Mouse (Mus musculus): ENCODE measurements around the gene Zfp112. TPM values are rescaled to one million over a fixed set of nuclear protein-coding genes. Genes with fewer than 3 reads are reported as not detected.
A peak's percentile ranks its signal among the peaks of the same experiment; 100 is the strongest.
"Not testable (repeated sequence)": the region's sequence is repeated elsewhere in the genome, so short reads cannot be mapped to it uniquely, and the experiment has no call there.

Gene Zfp112
- polyA plus RNA-seq (2012; rRNA removed) = 0.66 and 0.79 TPM in 2 replicates

- no peak for DNase-seq
- Histone ChIP-seq H3K27me3 (ENCODE audit: control insufficient read depth, insufficient read depth, low read length) (no peaks in the 10 kb centered on the region), H3K4me3 (ENCODE audit: control insufficient read depth, insufficient read depth, low read length) (peak within 1 kb of the TSS; percentile 40), H3K27ac (ENCODE audit: control insufficient read depth, insufficient read depth, low read length) (peak within 1 kb of the TSS; percentile 43; the same call in 1 of the 2 replicates), H3K36me3 (ENCODE audit: control insufficient read depth, insufficient read depth, low read length) (peaks cover 1% of the 10 kb centered on the region; the same call in 1 of the 2 replicates), H3K4me1 (replicated peaks; ENCODE audit: control insufficient read depth, insufficient read depth, low read length) (peaks cover 8% of the 10 kb centered on the region; the same call in 1 of the 2 replicates)
- TF ChIP-seq POLR2A (IDR thresholded peaks at IDR 0.05; ENCODE audit: control insufficient read depth, extremely low read depth, insufficient read depth, low read length, poor library complexity) (no peak), CTCF (IDR thresholded peaks at IDR 0.05; ENCODE audit: borderline replicate concordance, control insufficient read depth, extremely low read depth, insufficient read depth, low read length, poor library complexity) (no peak)
- 21% methylated on average over 23 of the region's 23 CpGs for WGBS
Observed at GRCm38 (mm10) chr7:24112156-24112856, at the start of gene Zfp112. Zfp112 (plus strand) TSS chr7:24112314.

- WGBS = 48% methylated on average over 1 of the region's 1 CpGs
Observed at GRCm38 (mm10) chr7:24074424-24074823, 37.7 kb upstream of the Zfp112 start.

GRCm38 (mm10) chr7:24081634-24082431, 30.3 kb upstream of the Zfp112 start, which contains the start of gene Zfp180:
Zfp180 (plus strand) TSS chr7:24081924.
- Histone ChIP-seq H3K4me1 (replicated peaks; ENCODE audit: control insufficient read depth, insufficient read depth, low read length) (peaks cover 14% of the 10 kb centered on the region), H3K36me3 (ENCODE audit: control insufficient read depth, insufficient read depth, low read length) (no peaks in the 10 kb centered on the region), H3K27ac (ENCODE audit: control insufficient read depth, insufficient read depth, low read length) (peak within 1 kb of the TSS; percentile 70), H3K4me3 (ENCODE audit: control insufficient read depth, insufficient read depth, low read length) (peak within 1 kb of the TSS; percentile 85), H3K27me3 (ENCODE audit: control insufficient read depth, insufficient read depth, low read length) (no peaks in the 10 kb centered on the region)
- DNase-seq = peak; percentile 91
- 17% methylated on average over 44 of the region's 44 CpGs for WGBS
- TF ChIP-seq POLR2A (IDR thresholded peaks at IDR 0.05; ENCODE audit: control insufficient read depth, extremely low read depth, insufficient read depth, low read length, poor library complexity) = peak; percentile 38; the same call in 1 of the 2 replicates
- TF ChIP-seq CTCF (IDR thresholded peaks at IDR 0.05; ENCODE audit: borderline replicate concordance, control insufficient read depth, extremely low read depth, insufficient read depth, low read length, poor library complexity) = peak; percentile 19; the same call in 1 of the 2 replicates

More at GRCm38 (mm10) chr7:24074424-24074823, 37.7 kb upstream of the Zfp112 start:
- H3K27ac ChIP-seq (ENCODE audit: control insufficient read depth, insufficient read depth, low read length); DNase-seq; H3K4me3 ChIP-seq (ENCODE audit: control insufficient read depth, insufficient read depth, low read length); H3K27me3 ChIP-seq (ENCODE audit: control insufficient read depth, insufficient read depth, low read length); H3K36me3 ChIP-seq (ENCODE audit: control insufficient read depth, insufficient read depth, low read length); H3K4me1 ChIP-seq (replicated peaks; ENCODE audit: control insufficient read depth, insufficient read depth, low read length): not testable (repeated sequence)

GRCm38 (mm10) chr7:24082457-24083235, 29.5 kb upstream of the Zfp112 start:
- Histone ChIP-seq H3K27me3 (ENCODE audit: control insufficient read depth, insufficient read depth, low read length) (no peaks in the 10 kb centered on the region), H3K4me3 (ENCODE audit: control insufficient read depth, insufficient read depth, low read length) (peak overlapping the region; percentile 85), H3K4me1 (replicated peaks; ENCODE audit: control insufficient read depth, insufficient read depth, low read length) (peaks cover 14% of the 10 kb centered on the region), H3K27ac (ENCODE audit: control insufficient read depth, insufficient read depth, low read length) (peak overlapping the region; percentile 70; the same call in 1 of the 2 replicates), H3K36me3 (ENCODE audit: control insufficient read depth, insufficient read depth, low read length) (no peaks in the 10 kb centered on the region)
- no peak for DNase-seq
- WGBS = 35% methylated on average over 15 of the region's 15 CpGs
- TF ChIP-seq POLR2A (IDR thresholded peaks at IDR 0.05; ENCODE audit: control insufficient read depth, extremely low read depth, insufficient read depth, low read length, poor library complexity) (no peak), CTCF (IDR thresholded peaks at IDR 0.05; ENCODE audit: borderline replicate concordance, control insufficient read depth, extremely low read depth, insufficient read depth, low read length, poor library complexity) (no peak)

GRCm38 (mm10) chr7:24086871-24087270, 25.2 kb upstream of the Zfp112 start:
- H3K27me3 ChIP-seq (ENCODE audit: control insufficient read depth, insufficient read depth, low read length) = no peaks in the 10 kb centered on the region
- H3K36me3 ChIP-seq (ENCODE audit: control insufficient read depth, insufficient read depth, low read length) = no peaks in the 10 kb centered on the region
- no peak overlapping the region for H3K27ac ChIP-seq (ENCODE audit: control insufficient read depth, insufficient read depth, low read length)
- H3K4me1 ChIP-seq (replicated peaks; ENCODE audit: control insufficient read depth, insufficient read depth, low read length) = peaks cover 14% of the 10 kb centered on the region
- H3K4me3 ChIP-seq (ENCODE audit: control insufficient read depth, insufficient read depth, low read length) = no peak overlapping the region
- 98% methylated on average over 4 of the region's 4 CpGs for WGBS
- no peak for TF ChIP-seq CTCF (IDR thresholded peaks at IDR 0.05; ENCODE audit: borderline replicate concordance, control insufficient read depth, extremely low read depth, insufficient read depth, low read length, poor library complexity)
- TF ChIP-seq POLR2A (IDR thresholded peaks at IDR 0.05; ENCODE audit: control insufficient read depth, extremely low read depth, insufficient read depth, low read length, poor library complexity) = no peak
- DNase-seq = no peak

All from thymus, adult 2 months (tissue).